Mouse (Mus musculus) fat pad, adult 2 months (tissue): ENCODE measurements around the gene Palld.

ENCODE experiments used
- DNase-seq: peaks from one replicate; pipeline ENCODE4 v3.0.0-alpha.2; 2011; ENCODE audit warnings: low read depth, low spot score; ENCODE audit errors: extremely low read depth

Palld gene

GRCm38 (mm10) chr8:61528197-61528596, 374.3 kb downstream of the Palld start:
- no peak for DNase-seq

- DNase-seq, result no peak
Measured at GRCm38 (mm10) chr8:61527037-61527436, 375.5 kb downstream of the Palld start.

GRCm38 (mm10) chr8:61522132-61522531, 380.4 kb downstream of the Palld start:
- no peak for DNase-seq

- no peak for DNase-seq
Measured at GRCm38 (mm10) chr8:61517502-61518185, 384.8 kb downstream of the Palld start.

GRCm38 (mm10) chr8:61516745-61517501, 385.6 kb downstream of the Palld start:
- no peak for DNase-seq

- no peak for DNase-seq
Measured at GRCm38 (mm10) chr8:61515931-61516744, 386.4 kb downstream of the Palld start.

- no peak for DNase-seq
Measured at GRCm38 (mm10) chr8:61515110-61515930, 387.2 kb downstream of the Palld start.

GRCm38 (mm10) chr8:61502277-61502676, 400.2 kb downstream of the Palld start:
- no peak for DNase-seq

GRCm38 (mm10) chr8:61500914-61501313, 401.6 kb downstream of the Palld start:
- DNase-seq, result no peak

- no peak for DNase-seq
Measured at GRCm38 (mm10) chr8:61499035-61499434, 403.5 kb downstream of the Palld start.

GRCm38 (mm10) chr8:61497110-61497509, 405.4 kb downstream of the Palld start:
- DNase-seq, result no peak

GRCm38 (mm10) chr8:61488631-61489030, 413.9 kb downstream of the Palld start:
- DNase-seq, result no peak

- peak; percentile 81 for DNase-seq
Measured at GRCm38 (mm10) chr8:61487597-61488156, 414.8 kb downstream of the Palld start, which contains the start of gene Cbr4. Cbr4 (plus strand) TSS chr8:61487734.

- DNase-seq, result no peak
Measured at GRCm38 (mm10) chr8:61486923-61487529, 415.5 kb downstream of the Palld start.

GRCm38 (mm10) chr8:61480260-61480967, 422.1 kb downstream of the Palld start:
- no peak for DNase-seq

- DNase-seq, result no peak
Measured at GRCm38 (mm10) chr8:61479506-61480214, 422.8 kb downstream of the Palld start.

- DNase-seq, result no peak
Measured at GRCm38 (mm10) chr8:61478793-61479192, 423.7 kb downstream of the Palld start.

- DNase-seq, result no peak
Measured at GRCm38 (mm10) chr8:61478150-61478549, 424.3 kb downstream of the Palld start.

- no peak for DNase-seq
Measured at GRCm38 (mm10) chr8:61476160-61476559, 426.3 kb downstream of the Palld start.
